Mouse (Mus musculus) large intestine, adult 2 months (tissue): ENCODE results near the gene Dicer1. TPM values are rescaled to one million over a fixed set of nuclear protein-coding genes. Genes with fewer than 3 reads are reported as not detected.
A peak's percentile ranks its signal among the peaks of the same experiment; 100 is the strongest.
"Not testable (repeated sequence)": the region's sequence is repeated elsewhere in the genome, so short reads cannot be mapped to it uniquely, and the experiment has no call there.

Experiments
- DNase-seq: peaks from one replicate; pipeline ENCODE4 v3.0.0-alpha.2; 2012; ENCODE audit warnings: low read depth, low spot score
- WGBS: fragments of 180-500 bp; shearing (Covaris S2); methylation state at CpG from one replicate; pipeline ENCODE4 v1.1.7; 2018; 5-methylcytosine and 5-hydroxymethylcytosine counted together
- polyA plus RNA-seq: library from polyadenylated mRNA; depleted of rRNA; stranded (reverse); fragments of >200 nt; gene quantifications from 2 replicates; pipeline ENCODE4 v1.2.3, GENCODE M21; 2012

The Dicer1 gene
- polyA plus RNA-seq, 1 experiment = 5.1 TPM

DNA sequence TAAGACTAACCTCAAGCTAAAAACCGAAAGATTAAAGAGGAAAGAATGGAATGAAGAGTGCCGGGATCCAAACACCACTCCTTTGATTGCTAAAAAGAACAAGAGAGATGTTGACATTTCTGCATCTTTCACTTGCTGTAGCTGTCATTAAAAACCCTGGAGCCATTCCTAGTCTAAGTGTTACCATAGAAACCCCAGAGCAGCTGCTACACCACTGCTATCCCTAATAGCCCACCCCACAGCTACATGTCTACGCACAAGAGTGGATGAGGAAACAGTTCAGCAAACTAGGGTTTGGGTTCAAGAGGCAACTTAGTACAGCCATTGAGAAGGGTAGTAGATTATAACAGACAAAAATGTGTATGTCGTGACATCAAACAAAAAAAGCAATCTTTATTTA lies 8.1 kb downstream of the Dicer1 start:
- DNase-seq = no peak
- WGBS = 78% methylated on average over 4 of the region's 4 CpGs

DNA sequence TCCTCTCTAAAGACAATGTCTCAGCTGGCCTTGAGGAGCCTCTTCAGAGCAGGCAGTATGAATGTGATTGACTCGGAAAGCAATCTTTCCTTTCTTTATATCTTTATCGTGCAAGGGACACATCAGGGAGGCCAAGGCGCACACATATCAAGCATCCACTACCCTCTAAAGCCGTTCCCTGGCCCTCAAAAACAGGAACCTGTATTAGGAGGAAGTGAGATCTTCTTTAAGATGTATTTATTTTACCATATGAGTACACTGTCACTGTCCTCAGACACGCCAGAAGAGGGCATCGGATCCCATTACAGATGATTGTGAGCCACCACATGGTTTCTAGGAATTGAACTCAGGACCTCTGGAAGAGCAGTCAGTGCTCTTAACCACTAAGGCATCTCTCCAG lies 9.5 kb downstream of the Dicer1 start:
- no peak for DNase-seq
- WGBS = 68% methylated on average over 6 of the region's 6 CpGs

DNA sequence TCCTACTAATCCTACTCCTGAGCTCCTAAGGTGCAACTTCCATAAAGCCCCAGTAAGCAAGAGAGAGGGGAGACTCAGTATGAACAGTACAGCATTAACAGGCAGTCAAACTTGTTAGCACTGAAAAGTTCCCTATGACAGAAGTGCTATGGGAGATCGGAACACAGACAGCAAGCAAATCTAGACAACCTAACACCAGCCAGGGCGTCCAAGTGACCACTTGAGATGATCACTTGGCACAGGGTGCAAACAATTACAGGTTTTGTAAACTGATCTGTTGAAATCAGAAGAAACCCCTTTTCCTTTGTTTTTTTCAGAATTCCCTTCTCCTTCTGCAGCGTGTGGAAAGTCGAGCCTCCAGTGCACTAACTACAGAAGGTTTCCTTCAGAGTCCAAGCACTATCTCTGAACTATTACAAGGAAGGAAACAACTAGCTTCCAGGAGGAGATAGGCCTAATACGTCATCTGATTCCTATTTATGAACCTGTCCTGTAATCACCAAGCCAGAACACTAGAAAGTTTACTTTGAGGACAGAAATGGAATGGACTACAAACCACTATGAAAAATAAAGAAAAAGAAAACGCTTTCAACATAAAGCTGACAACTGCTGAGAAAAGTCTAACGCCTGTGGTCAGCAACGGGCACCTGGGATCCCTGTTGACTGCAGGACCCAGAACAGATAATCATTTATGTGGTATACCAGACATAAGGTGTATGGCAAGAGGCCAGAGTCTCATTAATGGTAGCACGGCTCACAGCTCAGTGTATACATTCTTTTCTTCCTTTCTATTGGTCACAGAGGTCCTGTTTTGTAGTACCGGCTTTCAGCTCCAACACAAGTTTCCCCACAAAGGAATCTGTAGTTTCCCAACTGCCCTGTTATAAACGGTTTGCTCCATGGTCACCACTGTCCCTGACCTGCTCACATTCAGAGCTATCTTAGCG lies 10.6 kb downstream of the Dicer1 start:
- 69% methylated on average over 12 of the region's 12 CpGs for WGBS
- no peak for DNase-seq

DNA sequence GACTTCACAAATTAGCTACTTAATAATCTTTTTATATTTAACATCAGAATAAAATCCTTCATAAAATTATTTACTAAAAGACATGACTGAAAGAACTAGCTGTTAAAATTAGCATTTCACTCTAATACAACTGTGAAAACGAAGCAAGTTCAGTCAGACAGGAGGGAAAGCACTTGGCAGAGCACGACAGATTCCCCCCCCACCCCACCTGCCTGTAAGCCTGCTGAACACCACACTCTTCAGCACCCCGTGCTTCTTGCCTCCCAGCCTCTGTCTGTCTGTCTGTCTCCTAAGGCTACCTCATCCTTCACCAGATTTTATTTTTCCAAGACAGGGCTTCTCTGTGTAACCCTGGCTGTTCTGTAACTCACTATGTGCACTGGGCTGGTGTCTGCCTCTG lies 12.8 kb downstream of the Dicer1 start:
- 64% methylated on average over 3 of the region's 3 CpGs for WGBS
- no peak for DNase-seq

DNA sequence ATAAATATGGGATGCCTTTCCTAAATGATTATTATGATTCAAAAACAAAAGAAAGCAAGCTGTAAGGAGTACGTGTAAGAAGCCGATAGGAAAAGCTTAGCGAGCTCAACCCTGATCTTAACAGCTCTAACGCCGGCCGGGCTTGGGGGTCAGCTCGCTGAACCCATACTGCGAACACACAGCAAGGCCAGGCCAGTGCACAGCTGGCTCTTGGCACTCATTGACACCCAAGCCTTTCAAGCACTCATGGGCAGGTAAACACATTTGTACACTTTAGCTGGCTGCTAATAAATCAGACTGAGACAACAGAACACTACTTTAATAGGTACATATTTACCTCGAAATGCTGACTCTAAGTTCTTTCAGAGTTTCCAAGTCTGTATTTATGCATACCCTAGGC lies 13.3 kb downstream of the Dicer1 start:
- WGBS = 76% methylated on average over 9 of the region's 9 CpGs
- DNase-seq = no peak

DNA sequence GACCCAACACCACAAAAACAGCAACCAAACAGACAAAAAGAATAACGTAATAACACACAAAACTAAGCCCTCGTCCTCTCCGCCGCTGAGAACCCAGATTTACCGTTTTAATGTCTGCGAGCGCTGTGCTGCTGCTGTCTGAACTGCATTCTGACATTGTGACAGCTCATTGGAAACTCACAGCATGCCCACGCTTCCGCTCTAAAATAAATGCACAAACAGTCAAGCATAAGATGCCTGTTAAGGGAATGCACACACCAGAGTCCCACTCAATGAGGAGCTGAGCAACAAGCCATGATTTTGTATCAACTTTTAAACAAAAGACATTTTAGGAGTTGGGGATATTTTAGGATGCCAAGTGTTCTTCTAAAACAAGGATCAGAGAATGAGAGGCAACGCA lies 14.1 kb downstream of the Dicer1 start:
- WGBS = 89% methylated on average over 10 of the region's 10 CpGs
- no peak for DNase-seq

DNA sequence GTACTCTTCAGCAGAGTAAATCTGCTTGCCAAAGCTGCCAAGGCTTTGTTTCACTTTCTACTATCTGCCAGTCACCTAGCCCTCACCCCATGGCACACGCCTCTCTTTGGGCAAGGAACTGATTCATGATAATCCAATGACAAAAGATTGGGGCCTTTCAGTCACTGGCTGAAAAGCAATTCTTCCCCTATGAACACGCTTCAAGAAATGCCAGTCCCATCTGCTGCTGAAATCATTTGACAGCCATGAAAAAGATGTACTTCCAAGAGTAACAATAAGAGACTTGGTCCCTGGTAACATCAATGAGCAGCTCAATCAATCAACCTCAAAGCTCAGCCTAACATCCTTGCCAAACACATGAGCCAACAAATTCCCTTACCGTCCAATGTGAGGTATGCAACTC lies 15.8 kb downstream of the Dicer1 start:
- WGBS = 41% methylated on average over 3 of the region's 3 CpGs
- DNase-seq = no peak

DNA sequence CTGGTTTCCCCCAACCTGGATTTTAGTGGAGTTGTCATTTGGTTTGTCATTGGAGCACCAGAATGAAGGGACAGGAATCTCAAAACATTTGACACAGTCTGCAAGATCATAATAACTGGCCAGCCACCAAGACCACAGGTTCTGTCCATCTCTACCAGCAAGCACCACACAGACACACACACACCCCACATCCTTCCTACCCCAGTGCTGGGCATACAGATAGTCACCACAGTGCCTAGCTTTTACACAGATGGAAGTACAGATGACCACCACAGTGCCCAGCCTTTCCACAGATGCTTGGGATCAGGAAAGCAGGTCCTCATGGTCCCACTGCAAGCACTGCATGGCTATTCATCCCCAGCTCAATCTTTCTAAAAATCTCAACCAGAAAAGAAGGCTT lies 18.6 kb downstream of the Dicer1 start:
- no peak for DNase-seq

DNA sequence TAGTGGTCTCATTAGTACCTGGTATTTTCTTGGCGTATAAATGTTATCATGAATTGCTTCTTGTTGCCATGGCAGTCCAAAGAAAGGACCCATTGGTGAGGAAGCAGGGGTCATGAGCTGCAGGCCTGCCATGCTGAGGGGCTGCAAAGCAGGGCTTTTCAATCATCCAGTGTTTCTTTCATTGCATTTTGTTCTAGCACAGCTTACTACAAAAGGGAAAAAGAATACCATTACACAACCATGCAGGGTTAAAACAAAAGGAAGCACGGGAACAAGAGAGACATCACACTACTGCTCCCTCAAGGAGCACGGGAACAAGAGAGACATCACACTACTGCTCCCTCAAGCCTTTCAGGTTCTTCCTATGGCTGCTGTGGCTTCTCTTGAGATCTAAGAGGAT lies 20.0 kb downstream of the Dicer1 start:
- WGBS = 90% methylated on average over 3 of the region's 3 CpGs

DNA sequence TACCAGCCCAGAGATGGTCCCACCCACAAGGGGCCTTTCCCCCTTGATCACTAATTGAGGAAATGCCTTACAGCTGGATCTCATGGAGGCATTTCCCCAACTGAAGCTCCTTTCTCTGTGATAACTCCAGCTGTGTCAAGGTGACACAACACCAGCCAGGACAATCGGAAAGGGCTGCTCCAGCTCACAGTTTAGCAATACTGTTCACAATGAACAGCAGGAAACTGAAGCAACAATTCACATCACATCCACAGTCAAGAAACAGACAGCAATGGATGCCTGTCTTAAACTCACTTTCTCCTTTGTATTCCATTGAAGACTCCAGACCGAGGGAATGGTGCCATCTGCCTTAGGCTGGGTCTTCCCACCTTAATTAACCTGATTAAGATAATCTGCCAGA lies 25.3 kb downstream of the Dicer1 start:
- DNase-seq = not testable (repeated sequence)
- WGBS = 90% methylated on average over 2 of the region's 2 CpGs

More for the DNA sequence above, 20.0 kb downstream of the Dicer1 start:
- no peak for DNase-seq

DNA sequence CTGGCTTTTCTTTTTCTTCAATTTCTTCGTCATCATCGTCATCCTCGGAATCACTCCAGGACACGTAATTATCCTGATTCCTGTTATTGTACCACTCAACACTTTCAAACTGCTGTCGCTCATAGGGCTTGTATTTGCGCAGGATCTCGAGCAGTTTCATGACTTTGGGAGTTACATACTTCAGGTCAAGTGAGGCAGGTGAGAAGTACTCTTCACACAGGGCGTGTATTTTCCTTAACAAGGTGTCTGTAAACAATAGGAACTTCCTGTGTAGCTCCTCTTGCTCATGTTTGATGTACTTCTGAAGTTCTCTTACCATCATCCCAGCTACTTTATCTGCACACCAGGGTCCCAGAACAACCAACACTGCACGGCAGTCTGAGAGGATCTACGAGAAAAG lies 29.7 kb downstream of the Dicer1 start:
- 87% methylated on average over 10 of the region's 10 CpGs for WGBS
- DNase-seq = no peak

DNA sequence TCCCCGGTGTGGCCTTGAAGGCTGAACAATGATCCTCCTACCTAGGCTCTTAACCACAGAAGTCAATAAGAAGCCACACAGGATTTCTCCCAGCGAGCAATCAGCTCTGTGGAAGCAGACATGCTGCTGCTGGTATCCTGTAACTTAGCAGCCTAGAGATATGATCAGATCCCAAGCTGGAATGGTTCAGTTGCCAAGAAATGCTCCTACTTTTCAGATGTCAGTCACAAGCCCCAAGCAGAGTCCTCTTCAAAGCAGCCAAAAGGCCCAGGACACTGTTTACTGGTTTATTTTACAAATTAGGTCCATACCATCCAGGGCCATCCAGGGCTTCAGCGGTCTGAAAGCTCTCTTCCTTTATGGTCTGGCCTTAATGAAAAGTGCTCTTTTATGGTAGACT lies 30.7 kb downstream of the Dicer1 start:
- 74% methylated on average over 3 of the region's 3 CpGs for WGBS
- no peak for DNase-seq

DNA sequence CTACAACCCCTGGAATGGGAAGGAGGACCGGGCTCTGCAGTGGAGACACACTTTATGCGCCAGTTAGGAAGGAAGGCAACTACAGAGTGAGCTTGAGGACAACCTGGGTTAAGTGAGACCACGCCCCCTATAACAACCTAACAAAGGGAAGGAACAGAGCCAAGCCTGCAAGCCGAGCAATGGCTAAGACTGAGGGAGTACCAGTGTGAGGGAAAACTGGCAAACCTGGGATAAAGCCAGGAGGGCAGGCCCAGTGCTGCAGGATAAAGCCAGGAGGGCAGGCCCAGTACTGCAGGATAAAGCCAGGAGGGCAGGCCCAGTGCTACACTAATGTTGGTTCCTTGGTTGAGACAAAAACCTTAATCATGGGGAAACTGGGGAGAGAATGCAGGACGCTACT lies 32.8 kb downstream of the Dicer1 start:
- WGBS = 48% methylated on average over 5 of the region's 5 CpGs
- peak; percentile 27 for DNase-seq

DNA sequence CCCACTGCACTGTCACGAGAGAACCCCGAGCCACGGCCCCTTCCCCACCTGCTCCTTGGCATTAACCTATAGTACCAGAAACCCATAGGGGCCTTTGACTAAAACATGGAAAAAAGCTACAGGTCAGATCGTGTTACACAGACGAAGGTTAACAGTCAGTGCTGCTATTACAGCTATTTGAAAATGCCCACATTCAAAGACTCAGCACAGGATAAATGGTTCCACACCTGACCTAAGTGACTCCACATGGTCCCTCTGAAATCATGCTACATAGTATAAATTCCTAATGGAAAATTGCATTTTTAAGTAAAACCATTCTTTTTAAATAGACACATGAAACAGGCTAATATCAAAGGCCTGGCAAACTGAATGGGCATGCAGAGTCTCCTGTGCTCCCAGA lies 35.3 kb downstream of the Dicer1 start:
- DNase-seq = no peak
- WGBS = 91% methylated on average over 5 of the region's 5 CpGs

DNA sequence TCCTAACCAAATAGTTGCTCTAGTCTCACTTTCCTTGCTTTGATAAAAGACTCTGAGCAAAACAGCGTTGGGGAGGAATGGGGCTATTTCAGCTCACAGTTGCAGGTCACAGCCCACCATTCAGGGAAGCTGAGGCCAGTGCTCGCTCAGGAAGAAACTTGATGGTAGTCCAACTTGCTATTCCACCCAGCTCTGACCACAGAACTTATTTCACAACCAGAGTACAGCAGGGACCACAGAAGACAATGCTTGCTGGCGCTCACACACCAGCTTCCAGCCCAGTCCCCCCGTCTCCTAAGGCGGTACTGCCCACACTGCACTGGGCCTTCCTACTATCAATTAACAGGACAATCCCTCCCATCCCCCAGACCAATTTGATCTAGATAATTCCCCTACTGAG lies 36.3 kb downstream of the Dicer1 start:
- no peak for DNase-seq
- WGBS = 96% methylated on average over 5 of the region's 5 CpGs

DNA sequence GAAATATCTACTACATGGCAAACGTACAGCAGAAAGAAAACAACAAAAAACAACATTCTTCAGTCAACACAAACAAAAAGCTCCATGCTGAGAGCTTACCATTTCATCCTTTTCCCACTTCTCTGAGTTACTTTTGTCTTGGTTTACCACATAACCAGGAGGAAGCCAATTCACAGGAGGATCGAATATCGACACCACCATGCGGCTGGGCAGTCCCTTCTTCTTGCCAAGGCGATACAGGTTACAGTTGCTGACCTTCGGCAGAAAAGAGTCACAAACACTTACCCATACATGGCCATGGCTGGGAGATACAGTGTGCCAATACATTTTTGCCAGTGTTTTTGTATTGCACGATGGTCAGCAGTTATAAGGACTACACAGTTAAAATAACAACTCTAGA lies 51.5 kb downstream of the Dicer1 start:
- WGBS = 85% methylated on average over 7 of the region's 7 CpGs
- no peak for DNase-seq

DNA sequence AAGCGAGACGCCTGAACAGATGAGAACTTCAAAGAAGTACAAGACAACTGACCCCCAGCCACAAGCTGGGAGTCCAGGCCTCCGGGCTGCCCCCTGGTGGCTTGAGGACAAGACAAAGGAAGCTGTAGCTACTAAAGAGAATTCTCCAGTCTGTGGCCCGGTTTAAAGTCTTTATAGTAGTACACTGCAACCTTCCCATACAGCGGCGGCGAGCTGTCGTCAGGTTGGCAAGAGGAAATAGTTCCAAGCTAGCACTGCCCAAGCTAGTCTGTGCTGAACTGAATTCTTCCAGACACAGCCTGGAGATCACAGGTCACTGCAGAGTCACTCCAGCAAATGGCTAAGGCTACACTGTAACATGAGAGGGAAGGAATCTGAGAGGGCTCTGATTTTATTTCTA lies 52.0 kb downstream of the Dicer1 start:
- no peak for DNase-seq
- 73% methylated on average over 8 of the region's 8 CpGs for WGBS

DNA sequence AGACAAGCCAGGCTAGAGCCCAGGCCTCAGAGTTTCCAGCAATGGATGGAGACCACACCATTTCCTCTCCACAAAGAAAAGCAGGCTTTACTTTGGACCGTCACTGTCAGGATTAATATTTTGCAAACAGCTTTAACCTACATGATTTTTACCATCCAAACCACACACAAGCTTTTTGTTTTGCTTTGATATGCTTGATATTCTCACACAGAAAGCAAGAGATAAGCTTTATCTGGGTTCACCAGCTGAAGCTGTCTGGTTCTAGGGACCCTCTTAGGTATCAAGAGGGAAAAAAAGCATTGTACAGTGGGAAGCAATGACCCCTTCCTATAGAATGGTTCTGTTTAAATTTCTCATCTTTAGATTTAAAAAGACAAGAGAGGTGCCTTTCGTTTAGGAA lies 56.2 kb downstream of the Dicer1 start:
- DNase-seq = no peak
- 89% methylated on average over 2 of the region's 2 CpGs for WGBS

DNA sequence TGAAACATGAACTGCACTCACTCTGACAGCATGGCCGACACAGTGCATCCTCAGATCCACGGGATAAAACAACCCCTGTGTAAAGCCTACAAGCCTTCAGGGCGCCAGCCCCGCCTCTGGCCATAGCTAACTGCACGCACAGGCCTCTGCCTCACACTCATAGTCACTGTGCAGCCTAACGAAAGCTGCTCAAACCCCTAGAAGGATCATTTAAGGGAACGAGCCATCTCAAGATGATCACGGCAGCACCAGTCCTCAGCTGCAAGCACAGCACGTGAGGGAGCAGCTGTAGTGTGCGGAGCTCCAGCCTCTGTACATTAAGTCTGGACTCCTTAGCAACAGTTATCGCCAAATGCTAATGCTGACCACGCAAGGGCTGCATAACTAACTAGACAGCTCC lies 58.9 kb downstream of the Dicer1 start:
- WGBS = 89% methylated on average over 12 of the region's 12 CpGs
- no peak for DNase-seq

DNA sequence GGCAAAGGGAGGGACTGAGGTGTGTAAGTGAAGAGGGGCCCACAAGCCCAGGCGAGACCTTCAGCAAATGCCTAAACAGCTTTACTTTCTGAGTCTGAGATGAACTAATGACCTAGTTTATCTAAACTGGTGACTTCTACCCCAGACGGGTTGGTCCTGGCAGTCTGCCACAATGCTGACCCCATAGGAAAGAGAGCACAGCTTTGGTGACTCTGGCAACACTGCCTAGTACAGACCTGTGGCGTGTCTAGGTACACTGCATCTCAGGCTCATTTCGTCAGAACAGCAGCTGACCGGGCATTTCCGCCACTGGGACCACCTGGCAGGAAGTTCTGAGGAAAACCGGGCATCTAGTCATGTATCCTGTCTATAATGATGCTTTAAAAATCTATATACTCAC lies 61.3 kb downstream of the Dicer1 start:
- no peak for DNase-seq
- 81% methylated on average over 7 of the region's 7 CpGs for WGBS

DNA sequence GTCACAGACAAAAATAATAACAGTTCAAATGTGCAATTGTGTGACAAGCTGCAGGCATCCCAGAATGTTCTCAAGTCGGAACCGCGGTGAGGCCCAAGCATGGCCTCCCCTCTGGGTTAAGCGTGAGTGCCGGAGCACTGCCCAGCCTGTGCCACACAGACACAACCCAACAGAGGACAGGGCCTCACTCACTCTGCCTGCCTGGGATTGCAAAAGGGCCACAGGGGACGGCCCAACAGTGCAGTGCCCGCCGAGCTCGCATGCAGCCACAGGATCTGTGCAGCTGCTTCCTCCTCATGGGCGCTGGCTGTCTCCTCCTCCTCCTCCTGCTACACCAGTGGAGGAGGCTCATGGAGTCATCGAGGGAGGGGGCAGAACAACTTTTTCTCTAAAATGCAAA lies 62.9 kb downstream of the Dicer1 start:
- no peak for DNase-seq
- WGBS = 85% methylated on average over 11 of the region's 11 CpGs

DNA sequence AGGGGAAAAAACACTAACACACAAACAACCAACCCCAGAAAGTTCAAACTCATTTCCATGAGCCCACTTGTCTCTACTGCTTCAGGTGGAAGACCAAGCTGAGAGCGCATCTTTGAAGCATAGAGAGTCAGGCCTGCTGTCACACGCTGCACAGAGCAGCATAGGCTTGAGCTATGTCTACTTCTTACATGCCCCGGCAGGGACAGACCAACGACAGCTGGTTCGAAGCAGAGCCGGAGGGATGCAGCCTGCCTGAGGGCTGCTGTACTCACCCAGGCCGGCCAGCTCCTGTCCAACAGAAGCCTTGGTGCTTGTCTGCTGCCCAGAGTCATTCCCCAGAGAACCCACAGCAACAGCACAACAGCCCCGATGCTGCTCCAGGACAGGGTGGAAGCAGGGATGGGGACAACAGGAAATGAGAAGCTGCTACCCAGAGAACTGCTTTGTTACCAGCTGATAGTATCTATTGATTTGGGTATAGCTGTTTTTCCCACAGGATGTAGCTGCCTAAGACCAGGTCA lies 67.3 kb downstream of the Dicer1 start:
- 81% methylated on average over 8 of the region's 8 CpGs for WGBS
- DNase-seq = no peak
